Mouse (Mus musculus) thymus, postnatal 25 days (tissue): ENCODE data around the gene Zmynd10.

Experiments
- DNase-seq: peaks from one replicate; pipeline ENCODE4 v3.0.0; 2022

Gene Zmynd10

DNA sequence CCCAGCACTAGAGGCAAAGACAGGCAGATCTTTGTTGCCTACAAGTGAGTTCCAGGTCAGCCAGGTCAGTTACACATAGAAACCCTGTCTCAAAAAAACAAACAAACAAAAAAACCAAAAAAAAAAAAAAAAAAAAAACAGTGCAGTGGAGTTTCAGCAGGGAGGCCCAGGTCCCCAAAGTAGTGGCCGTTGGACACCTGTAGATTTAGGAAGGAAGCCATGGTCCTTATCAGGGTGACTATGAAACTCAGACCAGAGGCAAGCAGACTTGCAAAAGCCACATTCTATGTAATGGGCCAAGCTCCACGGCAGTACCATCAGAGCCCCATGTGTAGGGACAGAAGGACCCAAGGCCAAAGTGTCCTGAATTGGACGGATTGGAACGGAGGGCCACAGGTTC, 34.5 kb downstream of the Zmynd10 start:
- DNase-seq: no peak

DNA sequence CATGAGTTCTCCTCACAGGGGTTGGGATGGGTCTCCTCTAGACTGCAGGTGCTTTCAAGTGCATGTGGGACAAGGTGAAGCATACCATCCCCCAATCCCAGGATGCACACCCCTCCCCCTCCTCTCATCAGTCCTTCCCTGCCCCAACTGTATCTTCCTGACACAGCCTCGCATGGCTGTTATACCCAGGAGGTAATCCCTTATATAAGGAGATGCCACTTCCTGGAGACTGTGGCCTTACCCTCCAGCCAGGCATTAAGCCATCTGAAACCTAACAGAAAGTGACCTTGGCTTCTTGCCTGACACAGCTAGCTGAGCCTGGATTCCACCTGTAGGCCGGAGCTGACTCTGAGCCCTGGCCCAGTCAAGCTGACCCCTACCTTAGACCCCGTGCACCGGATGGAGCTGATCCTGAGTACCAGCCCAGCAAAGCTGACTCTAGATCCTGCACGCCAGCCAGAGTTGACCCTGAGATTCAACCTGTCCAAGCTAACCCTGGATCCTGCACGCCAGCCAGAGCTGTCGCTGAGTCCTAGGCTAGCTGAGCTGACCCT, 35.5 kb downstream of the Zmynd10 start:
- DNase-seq: no peak

GRCm38 (mm10) chr9:107583174-107583573, 36.1 kb downstream of the Zmynd10 start:
- no peak for DNase-seq

DNA sequence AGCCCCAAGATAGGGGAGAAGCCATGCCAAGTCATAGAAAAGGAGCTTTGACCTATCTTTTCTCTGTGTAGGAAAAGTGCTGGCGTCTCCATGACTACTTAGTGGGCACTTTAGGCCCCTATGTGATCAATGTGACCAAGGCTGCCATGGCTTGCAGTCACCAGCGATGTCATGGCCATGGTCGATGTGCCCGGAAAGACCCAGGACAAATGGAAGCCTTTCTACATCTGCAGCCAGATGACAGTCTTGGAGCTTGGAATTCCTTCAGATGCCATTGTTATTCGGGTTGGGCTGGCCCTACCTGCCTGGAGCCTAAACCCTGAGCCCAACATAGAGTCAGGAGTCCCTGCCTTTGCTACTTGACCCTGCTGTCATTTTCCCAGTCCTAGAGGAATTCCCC, 39.4 kb downstream of the Zmynd10 start:
- no peak for DNase-seq

DNA sequence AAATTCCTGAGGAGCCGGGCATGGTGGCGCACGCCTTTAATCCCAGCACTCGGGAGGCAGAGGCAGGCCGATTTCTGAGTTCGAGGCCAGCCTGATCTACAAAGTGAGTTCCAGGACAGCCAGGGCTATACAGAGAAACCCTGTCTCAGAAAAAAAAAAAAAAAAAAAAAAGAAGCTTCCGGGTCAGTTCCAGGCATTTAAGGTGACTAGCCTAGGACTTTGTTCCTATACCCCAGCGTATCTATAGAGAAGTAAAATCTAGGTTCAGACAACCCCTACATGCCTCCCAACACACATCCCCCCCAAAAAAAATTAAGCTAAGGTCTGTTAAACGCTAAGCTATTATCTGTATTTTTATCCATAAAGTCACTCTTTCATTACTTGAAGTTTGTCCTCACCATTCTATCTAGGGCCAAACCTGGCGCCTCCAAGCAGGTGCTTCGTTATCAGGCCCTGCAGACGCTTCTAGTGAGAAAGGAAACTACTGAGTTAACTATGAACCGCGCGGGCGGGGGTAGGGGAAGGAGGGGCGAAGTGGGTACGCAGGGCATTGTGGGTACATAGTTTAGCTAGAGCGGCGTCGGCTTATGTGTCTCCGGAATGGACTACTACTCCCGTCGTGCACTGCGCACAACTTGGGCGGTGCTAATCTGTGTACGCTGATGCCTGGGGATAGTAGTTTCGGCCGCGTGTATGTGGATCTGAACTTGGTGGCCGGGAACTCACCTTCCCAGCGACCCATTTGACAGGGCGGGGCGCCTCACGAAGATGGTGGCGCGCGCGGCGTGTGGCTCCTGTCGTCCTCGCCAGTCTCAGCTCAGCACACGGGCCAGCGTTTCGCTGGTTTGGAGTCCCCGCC, 40.1 kb downstream of the Zmynd10 start, which contains the start of gene Ifrd2:
Ifrd2 (plus strand) TSS at position 669 of the 859 bp plus-strand sequence.
- peak; percentile 96 for DNase-seq

DNA sequence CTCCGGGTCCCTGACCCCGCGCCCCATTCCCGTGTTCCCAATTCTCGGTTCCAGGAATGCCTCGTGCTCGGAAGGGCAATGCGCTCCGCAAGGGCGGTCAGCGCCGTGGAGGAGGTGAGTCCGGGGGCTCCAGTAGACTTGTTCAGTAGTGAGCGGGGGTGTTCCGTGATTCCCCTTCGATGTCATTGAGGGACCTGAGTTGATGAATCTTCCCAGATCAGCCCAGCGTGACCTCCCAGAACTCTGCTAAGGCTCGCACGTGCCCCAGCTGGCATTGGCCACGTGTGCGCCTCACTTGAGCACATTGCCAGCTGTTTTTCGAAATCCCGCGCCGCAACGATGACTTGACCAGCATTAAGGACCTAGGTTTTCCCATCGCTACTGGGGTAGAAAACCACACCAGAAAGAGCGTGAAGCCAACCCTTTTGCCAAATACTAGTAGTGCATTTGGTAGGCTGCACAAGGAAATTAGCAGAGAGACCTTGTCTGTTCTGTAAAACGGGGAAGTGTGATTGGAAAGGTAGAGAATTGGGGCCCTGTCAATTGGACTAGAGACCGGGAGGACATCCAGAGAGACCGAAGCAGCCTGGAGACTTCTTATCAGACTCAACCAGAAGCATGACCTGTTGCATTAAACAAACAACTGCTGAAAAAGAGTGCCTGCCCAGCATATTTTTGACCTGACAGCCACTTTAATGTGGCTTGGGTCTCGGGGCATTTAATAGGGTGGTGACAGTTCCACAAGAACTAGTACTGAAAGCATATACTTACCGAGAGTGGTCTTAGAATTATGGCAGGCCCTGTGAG, 40.9 kb downstream of the Zmynd10 start:
- no peak for DNase-seq

DNA sequence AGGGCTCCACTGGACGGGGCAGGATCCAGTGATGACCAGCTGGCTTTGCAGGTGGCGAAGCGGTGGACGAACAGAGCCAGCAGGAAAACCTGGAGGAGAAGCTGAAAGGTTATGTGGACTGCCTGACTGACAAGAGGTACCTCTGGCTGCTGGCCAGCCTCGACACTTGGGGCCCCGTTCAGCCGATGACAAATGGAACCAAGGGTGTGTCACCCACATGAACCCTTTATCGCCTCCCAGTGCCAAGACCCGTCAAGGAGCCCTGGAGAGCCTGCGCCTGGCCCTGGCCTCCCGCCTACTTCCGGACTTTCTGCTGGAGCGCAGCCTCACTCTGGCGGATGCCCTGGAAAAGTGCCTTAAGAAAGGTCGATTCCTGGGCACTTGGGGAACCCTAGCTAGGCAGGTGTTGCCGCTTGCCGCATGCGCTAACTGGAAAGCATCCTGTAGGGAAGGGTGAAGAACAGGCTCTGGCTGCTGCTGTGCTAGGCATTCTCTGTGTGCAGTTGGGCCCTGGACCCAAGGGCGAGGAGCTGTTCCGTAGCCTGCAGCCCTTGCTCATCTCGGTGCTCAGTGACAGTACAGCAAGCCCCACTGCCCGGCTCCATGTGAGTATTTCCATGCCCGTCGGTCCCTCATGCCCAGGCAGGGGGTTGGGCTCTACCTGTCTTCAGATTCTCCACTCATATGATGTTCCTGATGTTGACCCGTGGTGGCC, 43.1 kb downstream of the Zmynd10 start:
- no peak for DNase-seq

DNA sequence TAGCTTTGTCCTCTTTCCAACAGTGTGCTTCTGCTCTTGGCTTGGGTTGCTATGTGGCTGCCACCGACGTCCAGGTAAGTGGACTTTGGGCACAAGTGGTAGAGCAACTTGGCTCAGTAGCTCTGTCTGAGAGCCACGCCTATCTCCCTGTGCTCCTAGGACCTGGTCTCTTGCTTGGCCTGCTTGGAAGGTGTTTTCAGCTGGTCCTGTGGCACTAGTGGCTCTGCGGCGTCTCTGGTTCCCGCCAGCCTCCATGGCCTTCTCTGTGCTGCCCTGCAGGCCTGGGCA, 43.6 kb downstream of the Zmynd10 start:
- DNase-seq: no peak

GRCm38 (mm10) chr9:107593101-107593976, 46.2 kb downstream of the Zmynd10 start:
- DNase-seq: no peak

DNA sequence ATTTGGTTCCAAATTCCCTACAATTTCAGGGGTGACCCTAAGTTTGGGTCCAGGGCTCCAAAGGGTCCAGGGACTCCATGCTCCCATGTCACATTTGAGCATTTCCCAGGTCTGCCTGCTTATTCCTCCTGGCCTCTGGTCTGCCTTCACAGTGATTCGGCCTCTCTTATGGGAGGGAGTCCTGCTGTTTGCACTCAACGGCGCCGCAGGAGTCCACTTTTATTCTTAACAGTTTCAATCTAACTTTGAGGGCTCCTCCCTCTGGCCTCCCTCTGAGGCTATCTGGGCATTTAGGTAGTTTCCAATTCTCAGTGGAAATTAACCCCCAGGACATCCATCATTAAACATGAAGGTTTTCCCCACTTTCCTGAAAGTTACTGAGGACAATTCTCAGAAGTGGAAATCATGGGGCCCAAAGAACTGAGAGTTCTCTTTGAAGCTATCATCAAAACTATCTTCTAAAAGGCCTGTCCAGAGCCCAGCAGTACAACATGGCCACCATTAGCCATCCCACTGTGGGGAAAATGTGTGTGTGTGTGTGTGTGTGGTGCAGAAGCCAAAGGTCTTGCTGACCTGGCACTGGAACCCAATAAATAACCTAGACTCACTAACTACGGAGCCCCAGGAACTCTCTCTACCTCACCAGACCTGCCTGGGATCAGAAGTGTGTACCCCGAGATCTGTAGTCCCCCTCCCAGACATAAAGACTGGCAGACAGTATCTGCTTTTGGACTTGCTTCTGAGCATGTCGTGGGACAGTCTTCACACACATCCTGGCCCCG, 47.4 kb downstream of the Zmynd10 start:
- DNase-seq: no peak

GRCm38 (mm10) chr9:107596619-107597569, 49.8 kb downstream of the Zmynd10 start:
- DNase-seq: no peak

GRCm38 (mm10) chr9:107598385-107598784, 51.3 kb downstream of the Zmynd10 start:
- DNase-seq: no peak

- DNase-seq: no peak
Observed at GRCm38 (mm10) chr9:107599433-107599832, 52.3 kb downstream of the Zmynd10 start.

- no peak for DNase-seq
Observed at GRCm38 (mm10) chr9:107599842-107600241, 52.7 kb downstream of the Zmynd10 start.

DNA sequence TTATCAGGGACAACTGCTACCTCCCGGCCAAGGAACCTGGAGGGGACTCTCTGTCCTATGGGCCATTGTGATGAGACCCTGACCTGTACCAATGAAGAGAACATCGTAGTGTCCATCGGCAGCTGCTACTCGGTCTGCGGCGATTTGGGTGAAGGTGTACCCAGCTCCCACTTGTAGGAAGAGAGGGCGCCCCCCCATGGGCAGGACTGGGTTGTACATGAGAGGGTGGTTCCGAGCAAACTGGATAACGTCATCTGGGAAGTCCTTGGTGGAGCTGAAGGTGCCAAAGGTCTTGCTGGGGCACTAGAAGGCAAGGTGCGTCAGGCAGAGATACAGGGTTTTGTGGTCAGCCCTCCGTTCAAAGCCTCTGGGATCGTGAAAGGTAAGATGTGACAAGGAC, 53.6 kb downstream of the Zmynd10 start:
- DNase-seq: no peak
